Mouse (Mus musculus) lung, embryonic 14.5 days (tissue): ENCODE results near the gene Jmjd4. TPM values are rescaled to one million over a fixed set of nuclear protein-coding genes. Genes with fewer than 3 reads are reported as not detected.

Experiments
- ATAC-seq: fragments of 200-750 bp; cut with Nextera tagmentation; 2 replicates; pipeline ENCODE4 v1.8.0; 2017; ENCODE audit warnings: mild to moderate bottlenecking, moderate TSS enrichment, moderate library complexity; ENCODE audit not compliant: insufficient read depth
- DNase-seq: peaks from one replicate; pipeline ENCODE4 v3.0.0-alpha.2; 2015
- H3K27ac ChIP-seq: fragments of 300-500 bp; sonication (generic); 2 replicates; pipeline ENCODE4 v1.5.1; 2014; ENCODE audit warnings: low read depth, mild to moderate bottlenecking, moderate library complexity
- H3K27me3 ChIP-seq: fragments of 300-500 bp; sonication (generic); 2 replicates; pipeline ENCODE4 v1.6.1; 2014; ENCODE audit warnings: low read length, control low read depth; ENCODE audit not compliant: insufficient read depth
- H3K36me3 ChIP-seq: fragments of 300-500 bp; sonication (generic); 2 replicates; pipeline ENCODE4 v1.6.1; 2014; ENCODE audit warnings: control low read depth; ENCODE audit not compliant: insufficient read depth
- H3K4me1 ChIP-seq: fragments of 300-500 bp; sonication (generic); 2 replicates; pipeline ENCODE4 v1.6.1; 2014; ENCODE audit warnings: antibody characterized with exemption, control low read depth; ENCODE audit not compliant: insufficient read depth
- H3K4me2 ChIP-seq: fragments of 300-500 bp; sonication (generic); 2 replicates; pipeline ENCODE4 v1.6.1; 2014; ENCODE audit warnings: mild to moderate bottlenecking
- H3K4me3 ChIP-seq: fragments of 300-500 bp; sonication (generic); 2 replicates; pipeline ENCODE4 v1.5.1; 2014; ENCODE audit warnings: low read depth, low read length
- H3K9ac ChIP-seq: fragments of 300-500 bp; sonication (generic); 2 replicates; pipeline ENCODE4 v1.6.1; 2014
- H3K9me3 ChIP-seq: fragments of 300-500 bp; sonication (generic); 2 replicates; pipeline ENCODE4 v1.6.1; 2016; ENCODE audit warnings: low read depth, low read length, control low read depth
- CTCF ChIP-seq: IDR thresholded peaks from 2 replicates; pipeline ENCODE4 v1.5.1; 2016; ENCODE audit warnings: antibody characterized with exemption, low read depth
- WGBS: fragments of 180-500 bp; shearing (Covaris S2); extraction: QIAGEN DNeasy Blood & Tissue Kit; methylation state at CpG from one replicate; pipeline ENCODE4 v1.1.7; 2014; 5-methylcytosine and 5-hydroxymethylcytosine counted together
- polyA plus RNA-seq: library from polyadenylated mRNA; unstranded; fragments of >200 nt; fragmentation: Nextera tagmentation; extraction: Ambion mirVana; gene quantifications from 2 replicates; pipeline ENCODE4 v1.2.1, GENCODE M21; 2014

Jmjd4 gene
- polyA plus RNA-seq, 1 experiment from 2014 or later = 11.5 TPM

- ATAC-seq = no peak
- 92% methylated on average over 7 of the region's 7 CpGs for WGBS
Measured at GRCm38 (mm10) chr11:59497747-59498146, 47.9 kb downstream of the Jmjd4 start.

GRCm38 (mm10) chr11:59501978-59502700 is 52.3 kb downstream of the Jmjd4 start:
- no peak overlapping the region for H3K9ac ChIP-seq
- H3K27me3 ChIP-seq = no peaks in the 10 kb centered on the region
- WGBS = 92% methylated on average over 5 of the region's 5 CpGs
- ATAC-seq (no peak), DNase-seq (no peak)
- no peak for TF ChIP-seq CTCF
- no peak overlapping the region for H3K4me3 ChIP-seq
- no peak overlapping the region for H3K27ac ChIP-seq
- no peaks in the 10 kb centered on the region for H3K9me3 ChIP-seq
- H3K36me3 ChIP-seq = peaks cover 75% of the 10 kb centered on the region
- no peak overlapping the region for H3K4me2 ChIP-seq
- peaks cover 6% of the 10 kb centered on the region for H3K4me1 ChIP-seq

More at GRCm38 (mm10) chr11:59497747-59498146, 47.9 kb downstream of the Jmjd4 start:
- TF ChIP-seq CTCF = no peak
- Histone ChIP-seq H3K4me3 (no peak overlapping the region), H3K36me3 (peaks cover 99% of the 10 kb centered on the region), H3K27me3 (no peaks in the 10 kb centered on the region), H3K9me3 (no peaks in the 10 kb centered on the region), H3K27ac (no peak overlapping the region), H3K9ac (no peak overlapping the region), H3K4me2 (no peak overlapping the region), H3K4me1 (no peaks in the 10 kb centered on the region)
- no peak for DNase-seq

DNA sequence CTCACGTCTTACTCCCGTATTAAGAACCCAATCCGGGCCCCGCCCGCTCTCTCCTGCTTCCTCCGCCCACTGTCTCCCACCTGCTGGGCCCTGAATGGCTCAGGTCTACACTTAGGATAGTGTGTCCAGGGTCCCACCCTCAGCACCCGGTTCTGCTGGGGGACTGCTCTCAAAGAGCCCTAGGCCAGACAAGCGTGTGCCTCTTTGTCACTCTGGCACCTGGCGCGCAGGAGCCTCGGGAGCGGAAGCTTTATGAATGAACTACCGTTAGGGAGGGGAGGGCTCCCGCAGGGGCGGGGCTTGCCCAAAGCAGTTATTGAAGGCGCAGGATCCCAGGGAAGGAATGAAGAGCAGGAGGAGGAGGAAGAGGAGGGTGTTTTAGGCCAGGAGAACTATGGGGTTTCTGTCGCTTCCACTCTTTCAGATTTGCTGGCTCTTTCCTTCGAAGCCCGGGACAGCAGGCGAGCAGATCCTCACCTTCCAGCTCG is 55.5 kb downstream of the Jmjd4 start:
- under 1% methylated on average over 21 of the region's 21 CpGs for WGBS
- ATAC-seq = peak; percentile 51
- H3K27ac ChIP-seq = peak overlapping the region; percentile 94
- H3K27me3 ChIP-seq = no peaks in the 10 kb centered on the region
- peaks cover 42% of the 10 kb centered on the region for H3K36me3 ChIP-seq
- H3K4me1 ChIP-seq = peaks cover 6% of the 10 kb centered on the region
- no peak for TF ChIP-seq CTCF
- peak overlapping the region; percentile 94 for H3K4me2 ChIP-seq
- peak overlapping the region; percentile 93 for H3K9ac ChIP-seq
- peak; percentile 81 for DNase-seq
- H3K4me3 ChIP-seq = peak overlapping the region; percentile 88
- H3K9me3 ChIP-seq = no peaks in the 10 kb centered on the region

DNA sequence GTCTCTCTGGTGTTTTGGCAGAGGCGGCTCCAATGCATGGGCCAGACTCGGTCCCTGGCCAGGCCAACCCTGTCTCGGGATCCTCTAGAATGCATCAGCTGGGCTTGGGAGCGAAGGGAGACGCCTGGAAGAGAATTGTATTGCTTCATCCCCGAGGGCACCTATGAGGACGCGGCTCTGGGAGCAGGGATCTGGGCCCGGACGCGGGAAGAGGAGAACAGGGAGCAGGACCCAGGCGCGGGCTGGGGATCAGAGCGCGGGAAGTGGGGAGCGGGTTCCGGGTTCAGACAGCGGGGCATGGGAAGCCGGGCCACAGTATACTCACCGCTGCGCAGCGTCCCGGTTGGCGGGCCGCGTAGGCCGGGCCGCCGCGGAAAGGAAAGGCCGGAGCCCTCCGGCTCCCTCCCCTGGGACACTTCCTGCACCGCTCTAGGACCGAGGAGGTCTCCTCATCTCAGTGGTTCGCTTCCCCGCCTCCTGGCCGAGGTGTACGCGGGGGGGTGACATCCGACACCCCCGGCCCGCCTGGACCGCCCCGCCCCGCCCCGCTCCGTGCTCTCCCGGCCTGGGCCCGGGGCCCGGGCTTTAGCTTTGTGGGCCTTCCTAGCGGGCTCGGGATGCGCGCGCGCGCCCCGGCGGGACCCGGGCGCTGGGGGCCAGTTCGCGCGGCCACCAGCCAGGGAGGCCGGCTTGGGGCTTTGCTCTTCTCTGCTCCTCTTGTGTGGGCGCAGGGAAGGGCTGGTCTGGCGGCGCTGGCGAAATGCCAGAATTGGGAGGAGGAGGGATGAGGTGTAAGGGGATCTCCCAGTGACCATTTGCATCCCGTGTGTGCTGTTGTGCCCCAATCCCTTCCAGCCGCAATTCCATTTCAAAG is 56.2 kb downstream of the Jmjd4 start:
- no peaks in the 10 kb centered on the region for H3K9me3 ChIP-seq
- peaks cover 6% of the 10 kb centered on the region for H3K4me1 ChIP-seq
- ATAC-seq = peak; percentile 95
- peak overlapping the region; percentile 88 for H3K4me3 ChIP-seq
- H3K27ac ChIP-seq = peak overlapping the region; percentile 94
- peaks cover 35% of the 10 kb centered on the region for H3K36me3 ChIP-seq
- WGBS = under 1% methylated on average over 58 of the region's 71 CpGs
- H3K4me2 ChIP-seq = peak overlapping the region; percentile 94
- no peaks in the 10 kb centered on the region for H3K27me3 ChIP-seq
- TF ChIP-seq CTCF = no peak
- DNase-seq = peak; percentile 97
- peak overlapping the region; percentile 93 for H3K9ac ChIP-seq

GRCm38 (mm10) chr11:59506713-59507074 is 56.8 kb downstream of the Jmjd4 start:
- ATAC-seq = peak; percentile 23; the same call in 1 of the 2 replicates
- no peak for DNase-seq
- no peaks in the 10 kb centered on the region for H3K9me3 ChIP-seq
- peaks cover 29% of the 10 kb centered on the region for H3K36me3 ChIP-seq
- no peak for TF ChIP-seq CTCF
- WGBS = under 1% methylated on average over 14 of the region's 14 CpGs
- peaks cover 6% of the 10 kb centered on the region for H3K4me1 ChIP-seq
- H3K27ac ChIP-seq = peak overlapping the region; percentile 94
- peak overlapping the region; percentile 93 for H3K9ac ChIP-seq
- no peaks in the 10 kb centered on the region for H3K27me3 ChIP-seq
- H3K4me3 ChIP-seq = peak overlapping the region; percentile 88
- peak overlapping the region; percentile 94 for H3K4me2 ChIP-seq

Other genes starting within 250 kb of the Jmjd4 start
- gene Mrpl55, start 247.6 kb upstream of the Jmjd4 start, polyA plus RNA-seq = 89.9 and 100 TPM in 2 replicates
- gene 2310033P09Rik, start 241.7 kb upstream of the Jmjd4 start, polyA plus RNA-seq = 32.5 and 32.9 TPM in 2 replicates
- 687 and 693 TPM in 2 replicates for gene Arf1, start 221.8 kb upstream of the Jmjd4 start, polyA plus RNA-seq
- gene Wnt3a, start 159.3 kb upstream of the Jmjd4 start, polyA plus RNA-seq = not detected in 2 replicates
- 1.1 and 1.5 TPM in 2 replicates for gene Wnt9a, start 143.1 kb upstream of the Jmjd4 start, polyA plus RNA-seq
- gene Prss38, start 74.4 kb upstream of the Jmjd4 start, polyA plus RNA-seq = not detected in 2 replicates
- gene Snap47, start 1.1 kb downstream of the Jmjd4 start, polyA plus RNA-seq = 87.3 and 97.4 TPM in 2 replicates
- 7.7 and 8.7 TPM in 2 replicates for gene Zfp867, start 22.4 kb downstream of the Jmjd4 start, polyA plus RNA-seq
- 27.6 and 30.9 TPM in 2 replicates for gene Zkscan17, start 76.7 kb downstream of the Jmjd4 start, polyA plus RNA-seq
- 0.12 and 0.50 TPM in 2 replicates for gene Nlrp3, start 91.5 kb downstream of the Jmjd4 start, polyA plus RNA-seq
- not detected in 2 replicates for gene Olfr222, start 126.2 kb downstream of the Jmjd4 start, polyA plus RNA-seq
- gene Olfr223, start 143.2 kb downstream of the Jmjd4 start, polyA plus RNA-seq = not detected in 2 replicates
- gene Mprip, start 211.3 kb downstream of the Jmjd4 start, polyA plus RNA-seq = 128 and 145 TPM in 2 replicates